Mouse (Mus musculus) heart, adult 2 months (tissue): ENCODE results near the gene Abcc5. TPM values are rescaled to one million over a fixed set of nuclear protein-coding genes. Genes with fewer than 3 reads are reported as not detected.

Source experiments
- DNase-seq, 2 experiments: peaks; one replicate each; pipeline ENCODE4 v3.0.0; 2021
- H3K27ac ChIP-seq: fragments of 200-600 bp; 2 replicates; pipeline ENCODE4 v1.8.1; 2022
- H3K27me3 ChIP-seq: fragments of 200-500 bp; 2 replicates; pipeline ENCODE4 v1.6.1; 2012; ENCODE audit warnings: mild to moderate bottlenecking, low read length, inconsistent platforms, mixed read lengths; ENCODE audit not compliant: control insufficient read depth, insufficient read depth
- H3K36me3 ChIP-seq: fragments of 200-500 bp; 2 replicates; pipeline ENCODE4 v1.6.1; 2012; ENCODE audit warnings: low read length, inconsistent platforms; ENCODE audit not compliant: control insufficient read depth, insufficient read depth
- H3K4me1 ChIP-seq: fragments of 200-500 bp; 2 replicates; pipeline ENCODE4 v1.6.1; 2011; ENCODE audit warnings: low read length; ENCODE audit not compliant: control insufficient read depth, insufficient read depth
- H3K4me3 ChIP-seq: fragments of 200-600 bp; 2 replicates; pipeline ENCODE4 v1.8.1; 2022
- H3K79me2 ChIP-seq: fragments of 200-500 bp; replicated peaks from 2 replicates; pipeline ENCODE4 v1.6.1; 2012; ENCODE audit warnings: mild to moderate bottlenecking, inconsistent platforms, low read length, moderate library complexity, mixed read lengths; ENCODE audit not compliant: control insufficient read depth, insufficient read depth
- H3K9ac ChIP-seq: fragments of 200-500 bp; 2 replicates; pipeline ENCODE4 v1.6.1; 2012; ENCODE audit warnings: low read depth, mild to moderate bottlenecking, control low read depth, inconsistent platforms, low read length, mixed read lengths
- CTCF ChIP-seq: fragments of 200-600 bp; IDR thresholded peaks from 2 replicates; pipeline ENCODE4 v1.8.1; 2022; ENCODE audit warnings: antibody characterized with exemption, mild to moderate bottlenecking, moderate library complexity
- EP300 ChIP-seq: fragments of 200-500 bp; IDR thresholded peaks from 2 replicates; pipeline ENCODE4 v1.6.1; 2011; ENCODE audit warnings: low read depth, low read length, control low read depth; ENCODE audit not compliant: insufficient read depth
- POLR2A ChIP-seq: fragments of 200-500 bp; IDR thresholded peaks from 2 replicates; pipeline ENCODE4 v1.6.1; 2011; ENCODE audit warnings: mild to moderate bottlenecking, low read depth, low read length, control low read depth; ENCODE audit not compliant: insufficient read depth
- WGBS: fragments of 180-500 bp; shearing (Covaris S2); methylation state at CpG from one replicate; pipeline ENCODE4 v1.1.7; 2018; 5-methylcytosine and 5-hydroxymethylcytosine counted together
- intact Hi-C: fragments of 180-260 bp; cut with DNase I; formaldehyde crosslinking; loops from one replicate; pipeline ENCODE4 v1.15.1; 2025
- polyA plus RNA-seq: library from polyadenylated mRNA; depleted of rRNA; stranded (reverse); fragments of >200 nt; gene quantifications from 2 replicates; pipeline ENCODE4 v1.2.3, GENCODE M21; 2012
- total RNA-seq, 2 experiments: library from RNA; stranded (reverse); gene quantifications; 2 replicates each; pipeline ENCODE4 v1.2.3; 2021

Gene Abcc5
- total and polyA plus RNA-seq, 3 experiments, result 22.6 to 61.4 (median 25.6) TPM

- H3K36me3 ChIP-seq, result no peaks in the 10 kb centered on the region; the same call in 1 of the 2 replicates
- H3K27ac ChIP-seq, result no peak overlapping the region
Observed at GRCm38 (mm10) chr16:20345464-20345863, 80.7 kb downstream of the Abcc5 start.

GRCm38 (mm10) chr16:20338616-20339015 is 87.6 kb downstream of the Abcc5 start:
- no peak overlapping the region for H3K4me3 ChIP-seq
- 91% methylated on average over 3 of the region's 3 CpGs for WGBS
- TF ChIP-seq CTCF (no peak), EP300 (no peak), POLR2A (no peak)
- H3K27me3 ChIP-seq, result no peaks in the 10 kb centered on the region
- no peak overlapping the region for H3K9ac ChIP-seq
- intact Hi-C loops, result no loop called here
- no peaks in the 10 kb centered on the region for H3K79me2 ChIP-seq
- no peak overlapping the region for H3K27ac ChIP-seq
- H3K4me1 ChIP-seq, result no peaks in the 10 kb centered on the region
- H3K36me3 ChIP-seq, result no peaks in the 10 kb centered on the region; the same call in 1 of the 2 replicates
- DNase-seq, result no peak

More at GRCm38 (mm10) chr16:20345464-20345863, 80.7 kb downstream of the Abcc5 start:
- 38% methylated on average over 1 of the region's 1 CpGs for WGBS
- H3K4me1 ChIP-seq, result no peaks in the 10 kb centered on the region
- intact Hi-C loops, result no loop called here
- H3K79me2 ChIP-seq, result no peaks in the 10 kb centered on the region
- TF ChIP-seq CTCF (no peak), POLR2A (no peak), EP300 (no peak)
- no peak overlapping the region for H3K9ac ChIP-seq
- no peaks in the 10 kb centered on the region for H3K27me3 ChIP-seq
- no peak overlapping the region for H3K4me3 ChIP-seq
- DNase-seq, result no peak

DNA sequence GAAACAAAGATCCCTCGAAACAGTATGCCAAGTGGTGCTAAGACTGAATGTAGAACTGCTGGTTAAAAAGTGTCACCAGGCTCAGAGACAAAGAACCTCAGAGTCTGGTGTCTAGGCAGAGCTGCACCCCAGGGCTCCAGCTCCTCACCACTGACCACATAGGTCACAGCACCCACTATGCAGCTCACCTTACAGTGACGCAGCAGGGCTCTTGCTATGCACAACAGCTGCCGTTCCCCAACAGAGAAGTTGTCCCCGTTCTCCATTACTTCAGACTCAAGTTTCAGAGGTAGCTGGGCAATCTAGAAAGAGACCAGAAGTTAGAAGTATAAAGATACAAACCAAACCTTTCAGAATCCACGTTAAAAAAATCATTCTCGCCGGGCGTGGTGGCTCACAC is 91.3 kb downstream of the Abcc5 start:
- H3K27ac ChIP-seq, result no peak overlapping the region
- H3K79me2 ChIP-seq, result no peaks in the 10 kb centered on the region
- no peak for TF ChIP-seq POLR2A
- TF ChIP-seq CTCF, result no peak
- no peak for TF ChIP-seq EP300
- H3K27me3 ChIP-seq, result no peaks in the 10 kb centered on the region
- WGBS, result 95% methylated on average over 8 of the region's 8 CpGs
- DNase-seq, result no peak
- no peak overlapping the region for H3K4me3 ChIP-seq
- H3K4me1 ChIP-seq, result no peaks in the 10 kb centered on the region
- intact Hi-C loops, result no loop called here
- no peaks in the 10 kb centered on the region for H3K36me3 ChIP-seq
- no peak overlapping the region for H3K9ac ChIP-seq

GRCm38 (mm10) chr16:20328306-20328705 is 97.9 kb downstream of the Abcc5 start:
- Histone ChIP-seq H3K9ac (no peak overlapping the region), H3K4me1 (peaks cover 7% of the 10 kb centered on the region), H3K27me3 (no peaks in the 10 kb centered on the region), H3K27ac (no peak overlapping the region), H3K4me3 (no peak overlapping the region), H3K79me2 (no peaks in the 10 kb centered on the region), H3K36me3 (no peaks in the 10 kb centered on the region)
- TF ChIP-seq CTCF, result no peak
- TF ChIP-seq EP300, result no peak
- TF ChIP-seq POLR2A, result no peak
- intact Hi-C loops, result loop anchor here (10.0 kb wide), 1 partner anchor 344 kb away; the partner anchor contains the start of gene Klhl6
- DNase-seq, result no peak
- WGBS, result 62% methylated on average over 5 of the region's 5 CpGs

GRCm38 (mm10) chr16:20325286-20325685 is 100.9 kb downstream of the Abcc5 start, which contains the start of gene Cyp2ab1:
Gene Cyp2ab1 (minus strand): TSS chr16:20325404.
- no peak for TF ChIP-seq CTCF
- TF ChIP-seq POLR2A, result no peak
- TF ChIP-seq EP300, result no peak
- Histone ChIP-seq H3K4me3 (no peak within 1 kb of the TSS), H3K9ac (no peak within 1 kb of the TSS), H3K36me3 (no peaks in the 10 kb centered on the region), H3K27ac (peak within 1 kb of the TSS; percentile 52), H3K4me1 (peaks cover 7% of the 10 kb centered on the region), H3K27me3 (no peaks in the 10 kb centered on the region), H3K79me2 (no peaks in the 10 kb centered on the region)
- DNase-seq, result peak in 1 of 2 experiments; percentile 17
- 31% methylated on average over 5 of the region's 5 CpGs for WGBS
- intact Hi-C loops, result loop anchor here (2.0 to 10.0 kb wide), 2 partner anchors 20 to 340 kb away; partner anchors contain the start of gene Klhl6

DNA sequence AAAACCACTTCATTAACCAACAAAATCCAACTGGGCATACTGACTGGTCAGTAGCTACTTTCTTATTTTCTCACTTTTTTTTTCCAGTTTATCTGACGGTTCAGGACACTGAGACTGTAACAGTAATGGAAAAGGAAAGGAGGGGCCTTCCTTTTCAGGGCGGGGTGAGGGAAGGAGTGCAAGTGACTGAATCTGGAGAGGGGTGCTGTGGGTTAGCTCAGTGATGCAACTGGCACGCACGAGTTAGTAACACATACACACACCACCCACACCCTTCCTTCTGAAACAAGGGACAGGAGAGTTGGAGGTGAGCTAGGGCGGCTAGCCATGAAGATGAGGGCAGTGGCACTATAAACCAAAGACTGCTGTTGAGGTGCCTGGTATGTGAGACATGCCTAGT is 102.3 kb downstream of the Abcc5 start:
- 0 out of 2 replicates have a peak, but pooled peaks have one; percentile 19 for TF ChIP-seq POLR2A
- TF ChIP-seq EP300, result no peak
- intact Hi-C loops, result loop anchor here (2.0 to 10.0 kb wide), 2 partner anchors 19 to 339 kb away; partner anchors contain the start of gene Klhl6
- 33% methylated on average over 5 of the region's 5 CpGs for WGBS
- peak in 1 of 2 experiments; percentile 21 for DNase-seq
- Histone ChIP-seq H3K9ac (no peak overlapping the region), H3K4me3 (no peak overlapping the region), H3K36me3 (no peaks in the 10 kb centered on the region), H3K79me2 (no peaks in the 10 kb centered on the region), H3K4me1 (peaks cover 7% of the 10 kb centered on the region), H3K27me3 (no peaks in the 10 kb centered on the region), H3K27ac (peak overlapping the region; percentile 51)
